Mouse (Mus musculus): ENCODE results near the gene Cx3cl1. TPM values are rescaled to one million over a fixed set of nuclear protein-coding genes. Genes with fewer than 3 reads are reported as not detected.

Cx3cl1 gene
- polyA plus RNA-seq, 1 experiment from 2014 or later, result 4.5 TPM

- peaks cover 9% of the 10 kb centered on the region for H3K4me1 ChIP-seq
- H3K27ac ChIP-seq (replicated peaks), result no peak overlapping the region
Observed at GRCm38 (mm10) chr8:94810855-94811254, 39.0 kb downstream of the Cx3cl1 start.

DNA sequence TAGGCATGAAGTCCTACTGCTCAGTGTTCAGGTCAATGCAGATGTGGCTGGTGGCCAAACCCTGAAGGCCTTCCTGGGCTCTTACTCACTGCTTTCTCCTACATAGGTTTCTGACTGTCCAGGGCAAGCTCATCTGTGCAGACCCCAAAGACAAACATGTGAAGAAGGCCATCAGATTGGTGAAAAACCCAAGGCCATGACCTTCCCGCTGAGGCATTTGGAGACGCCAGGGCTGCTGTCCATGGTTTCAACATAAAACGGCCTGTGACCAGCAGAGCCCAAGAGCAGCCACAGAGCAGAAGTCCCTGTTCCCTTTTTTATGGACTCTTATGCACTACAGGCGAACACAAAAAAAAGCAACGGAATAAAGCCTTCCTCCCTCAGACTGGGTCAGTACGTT lies 39.8 kb downstream of the Cx3cl1 start:
- Histone ChIP-seq H3K4me3 (no peak overlapping the region), H3K9me3 (no peaks in the 10 kb centered on the region), H3K4me1 (peaks cover 9% of the 10 kb centered on the region), H3K36me3 (replicated peaks) (no peaks in the 10 kb centered on the region), H3K27ac (replicated peaks) (no peak overlapping the region), H3K27me3 (replicated peaks; ENCODE audit: low read depth, poor library complexity, severe bottlenecking) (no peaks in the 10 kb centered on the region)
- DNase-seq (ENCODE audit: low spot score), result no peak
- WGBS, result 78% methylated on average over 6 of the region's 6 CpGs

More at GRCm38 (mm10) chr8:94810855-94811254, 39.0 kb downstream of the Cx3cl1 start:
- H3K9me3 ChIP-seq, result no peaks in the 10 kb centered on the region
- H3K27me3 ChIP-seq (replicated peaks; ENCODE audit: low read depth, poor library complexity, severe bottlenecking), result no peaks in the 10 kb centered on the region
- no peak overlapping the region for H3K4me3 ChIP-seq
- WGBS, result 83% methylated on average over 5 of the region's 5 CpGs
- DNase-seq (ENCODE audit: low spot score), result no peak
- H3K36me3 ChIP-seq (replicated peaks), result no peaks in the 10 kb centered on the region

DNA sequence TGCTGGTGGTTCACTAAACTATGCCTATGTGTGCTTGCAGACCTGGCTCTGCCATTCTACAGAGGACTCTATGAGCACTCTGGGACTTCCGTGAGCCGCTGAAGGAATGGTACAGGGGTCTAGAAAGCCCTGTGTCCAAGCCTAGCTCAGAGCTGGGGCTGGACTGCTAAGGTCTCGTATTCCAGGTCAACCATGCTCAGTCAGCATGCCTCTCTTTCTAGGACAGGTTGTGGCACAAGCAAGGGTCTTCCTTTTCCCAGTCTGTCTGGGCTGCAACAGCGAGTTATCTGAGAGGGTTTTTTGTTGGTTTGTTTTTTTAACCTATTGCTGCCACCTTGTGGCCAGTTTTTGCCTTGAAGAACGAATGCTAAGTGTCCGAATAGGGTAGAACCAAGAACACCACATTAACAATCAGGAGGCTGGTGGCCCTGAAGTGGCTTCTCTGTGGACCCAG lies 40.9 kb downstream of the Cx3cl1 start:
- no peaks in the 10 kb centered on the region for H3K36me3 ChIP-seq (replicated peaks)
- H3K4me1 ChIP-seq, result peaks cover 9% of the 10 kb centered on the region
- H3K27me3 ChIP-seq (replicated peaks; ENCODE audit: low read depth, poor library complexity, severe bottlenecking), result no peaks in the 10 kb centered on the region
- H3K27ac ChIP-seq (replicated peaks), result peak overlapping the region; percentile 10; the same call in 1 of the 2 replicates
- DNase-seq (ENCODE audit: low spot score), result peak; percentile 78
- 29% methylated on average over 6 of the region's 6 CpGs for WGBS
- no peaks in the 10 kb centered on the region for H3K9me3 ChIP-seq
- peak overlapping the region; percentile 39; the same call in 1 of the 2 replicates for H3K4me3 ChIP-seq

DNA sequence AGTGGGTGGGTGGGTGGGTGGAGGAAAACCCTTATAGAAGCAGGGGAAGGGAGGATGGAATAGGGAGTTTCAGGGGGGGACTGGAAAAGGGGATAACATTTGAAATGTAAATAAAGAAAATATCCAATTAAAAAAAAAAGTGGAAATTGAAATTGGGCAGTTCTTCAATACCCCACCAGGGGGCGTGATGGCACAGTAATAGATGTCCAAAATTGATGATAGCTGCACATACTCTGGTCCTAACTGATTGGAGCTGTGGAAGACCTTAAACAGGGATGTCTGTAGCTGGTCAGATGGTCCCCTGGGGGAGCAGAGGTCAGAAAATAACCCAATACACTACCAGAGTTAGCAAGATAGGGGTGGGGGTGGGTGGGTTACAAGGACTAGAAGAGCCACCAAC lies 42.7 kb downstream of the Cx3cl1 start:
- no peaks in the 10 kb centered on the region for H3K9me3 ChIP-seq
- H3K4me3 ChIP-seq, result no peak overlapping the region
- no peaks in the 10 kb centered on the region for H3K27me3 ChIP-seq (replicated peaks; ENCODE audit: low read depth, poor library complexity, severe bottlenecking)
- H3K27ac ChIP-seq (replicated peaks), result no peak overlapping the region
- 0% methylated on average over 1 of the region's 1 CpGs for WGBS
- no peak for DNase-seq (ENCODE audit: low spot score)
- H3K36me3 ChIP-seq (replicated peaks), result no peaks in the 10 kb centered on the region
- peaks cover 6% of the 10 kb centered on the region for H3K4me1 ChIP-seq

DNA sequence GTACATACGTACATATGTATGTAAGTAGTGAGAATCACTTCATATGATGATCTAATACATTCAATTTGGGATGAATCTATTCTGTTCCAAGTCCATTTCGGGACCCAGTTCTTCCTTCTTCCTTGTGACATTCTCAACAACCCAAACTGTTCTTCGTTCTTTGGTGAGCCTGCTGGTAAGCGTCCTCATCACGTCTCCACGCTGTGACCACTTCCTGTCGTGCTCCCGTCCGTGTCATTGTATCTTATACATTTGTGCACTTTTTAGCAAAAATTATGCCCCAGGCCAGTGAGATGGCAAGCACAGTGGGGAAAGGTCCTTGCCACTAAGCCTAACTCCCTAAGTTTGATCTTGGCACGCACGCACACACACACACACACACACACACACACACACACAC lies 46.1 kb downstream of the Cx3cl1 start:
- DNase-seq (ENCODE audit: low spot score), result no peak
- H3K27ac ChIP-seq (replicated peaks), result no peak overlapping the region
- no peak overlapping the region for H3K4me3 ChIP-seq
- WGBS, result 92% methylated on average over 11 of the region's 11 CpGs
- H3K27me3 ChIP-seq (replicated peaks; ENCODE audit: low read depth, poor library complexity, severe bottlenecking), result no peaks in the 10 kb centered on the region
- peaks cover 34% of the 10 kb centered on the region for H3K36me3 ChIP-seq (replicated peaks)
- H3K4me1 ChIP-seq, result peaks cover 5% of the 10 kb centered on the region; the same call in 1 of the 2 replicates
- no peaks in the 10 kb centered on the region for H3K9me3 ChIP-seq

DNA sequence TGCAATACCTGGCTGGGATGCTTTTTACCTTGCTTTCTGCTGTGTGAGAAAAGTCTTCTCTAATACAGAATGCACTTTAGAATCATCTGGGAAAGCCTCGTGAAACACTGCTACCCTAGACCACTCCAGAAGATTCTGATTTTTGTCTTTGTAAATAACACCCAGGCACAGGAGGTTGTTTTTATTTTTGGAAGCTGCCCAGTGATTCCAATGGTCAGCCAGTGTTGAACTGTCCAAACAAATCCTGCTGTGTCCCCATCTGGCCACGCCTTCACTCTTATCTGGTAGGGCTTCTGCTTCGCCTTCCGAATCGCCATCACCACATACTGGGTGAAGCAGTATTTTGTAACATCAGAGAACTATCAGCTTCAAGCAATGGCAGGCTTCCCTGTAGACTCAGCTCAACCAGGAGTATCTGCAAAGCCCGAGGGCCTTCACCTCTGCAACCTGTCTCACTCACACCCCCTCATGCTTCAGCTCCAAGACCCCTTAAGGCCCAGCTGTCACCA lies 47.9 kb downstream of the Cx3cl1 start:
- Histone ChIP-seq H3K4me3 (no peak overlapping the region), H3K4me1 (peaks cover 7% of the 10 kb centered on the region; the same call in 1 of the 2 replicates), H3K27ac (replicated peaks) (no peak overlapping the region), H3K36me3 (replicated peaks) (peaks cover 52% of the 10 kb centered on the region), H3K27me3 (replicated peaks; ENCODE audit: low read depth, poor library complexity, severe bottlenecking) (no peaks in the 10 kb centered on the region), H3K9me3 (no peaks in the 10 kb centered on the region)
- 79% methylated on average over 6 of the region's 6 CpGs for WGBS
- no peak for DNase-seq (ENCODE audit: low spot score)

- Histone ChIP-seq H3K9me3 (no peaks in the 10 kb centered on the region), H3K4me3 (no peak overlapping the region), H3K36me3 (replicated peaks) (peaks cover 60% of the 10 kb centered on the region), H3K27ac (replicated peaks) (no peak overlapping the region), H3K4me1 (peaks cover 7% of the 10 kb centered on the region; the same call in 1 of the 2 replicates), H3K27me3 (replicated peaks; ENCODE audit: low read depth, poor library complexity, severe bottlenecking) (no peaks in the 10 kb centered on the region)
- WGBS, result 83% methylated on average over 7 of the region's 7 CpGs
- no peak for DNase-seq (ENCODE audit: low spot score)
Observed at GRCm38 (mm10) chr8:94820553-94820952, 48.7 kb downstream of the Cx3cl1 start.

DNA sequence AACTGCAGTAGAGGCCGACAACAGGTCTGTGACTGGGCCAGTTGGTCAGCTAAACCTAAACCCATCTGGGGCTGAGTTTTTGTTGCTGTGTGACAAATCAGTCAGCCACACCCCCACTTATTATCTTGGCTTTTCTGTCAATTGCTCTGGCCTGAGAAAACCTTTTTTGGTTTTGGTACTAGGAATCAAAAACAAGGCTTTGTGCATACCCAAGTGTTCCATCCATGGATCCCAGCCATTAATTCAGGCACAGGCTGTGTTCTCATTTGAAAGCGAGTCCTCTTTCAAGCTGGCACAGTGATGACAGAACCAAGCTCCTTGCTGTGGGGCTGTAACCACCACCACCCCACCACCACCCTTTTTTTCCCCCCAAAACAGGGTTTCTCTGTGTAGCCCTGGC lies 49.6 kb downstream of the Cx3cl1 start:
- peaks cover 7% of the 10 kb centered on the region; the same call in 1 of the 2 replicates for H3K4me1 ChIP-seq
- peaks cover 68% of the 10 kb centered on the region for H3K36me3 ChIP-seq (replicated peaks)
- no peak overlapping the region for H3K27ac ChIP-seq (replicated peaks)
- no peak overlapping the region for H3K4me3 ChIP-seq
- H3K27me3 ChIP-seq (replicated peaks; ENCODE audit: low read depth, poor library complexity, severe bottlenecking), result no peaks in the 10 kb centered on the region
- no peak for DNase-seq (ENCODE audit: low spot score)
- no peaks in the 10 kb centered on the region for H3K9me3 ChIP-seq
- WGBS, result 88% methylated on average over 2 of the region's 2 CpGs

- H3K27me3 ChIP-seq (replicated peaks; ENCODE audit: low read depth, poor library complexity, severe bottlenecking), result no peaks in the 10 kb centered on the region
- 81% methylated on average over 23 of the region's 23 CpGs for WGBS
- no peaks in the 10 kb centered on the region for H3K9me3 ChIP-seq
- H3K4me1 ChIP-seq, result peaks cover 7% of the 10 kb centered on the region; the same call in 1 of the 2 replicates
- DNase-seq (ENCODE audit: low spot score), result peak; percentile 65
- H3K36me3 ChIP-seq (replicated peaks), result peaks cover 81% of the 10 kb centered on the region
- H3K27ac ChIP-seq (replicated peaks), result no peak overlapping the region
- no peak overlapping the region for H3K4me3 ChIP-seq
Observed at GRCm38 (mm10) chr8:94822637-94823560, 51.1 kb downstream of the Cx3cl1 start.

DNA sequence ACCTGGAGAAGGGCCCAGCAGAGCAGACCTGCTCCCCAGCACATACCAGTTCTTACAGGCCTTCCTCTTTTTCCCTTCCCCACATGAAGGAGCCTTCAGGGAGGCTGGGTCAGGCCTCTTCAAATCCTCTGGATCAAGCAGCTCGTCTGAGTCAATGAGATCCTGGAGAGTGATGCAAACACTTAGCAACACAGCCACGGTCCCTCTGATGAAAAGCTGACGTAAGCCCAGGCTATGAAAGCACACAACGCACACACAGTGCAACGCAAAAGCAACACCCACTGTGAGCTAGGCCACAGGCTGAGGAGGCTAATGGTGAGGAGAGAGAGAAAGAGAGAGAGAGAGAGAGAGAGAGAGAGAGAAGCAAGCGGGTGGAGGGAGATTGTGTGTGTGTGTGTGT lies 53.4 kb downstream of the Cx3cl1 start:
- peaks cover 98% of the 10 kb centered on the region for H3K36me3 ChIP-seq (replicated peaks)

DNA sequence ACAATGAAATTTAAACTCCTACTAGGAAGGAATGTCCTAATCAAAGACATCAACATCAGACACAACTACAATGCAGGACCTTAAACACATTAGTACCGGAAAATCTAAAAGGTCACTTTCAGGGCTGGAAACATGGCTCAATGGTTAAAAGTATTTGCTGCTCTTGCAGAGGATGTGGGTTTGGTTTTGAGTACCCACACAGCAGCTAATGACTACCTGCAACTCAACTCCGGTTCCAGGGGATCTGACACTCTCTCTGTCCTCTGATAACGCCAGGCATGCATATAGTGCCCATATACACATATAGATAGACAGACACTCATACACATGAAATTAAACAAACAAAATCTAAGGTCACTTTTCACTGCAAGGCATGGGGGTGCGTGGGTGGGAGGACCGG lies 54.4 kb downstream of the Cx3cl1 start:
- DNase-seq (ENCODE audit: low spot score), result no peak
- no peak overlapping the region for H3K4me3 ChIP-seq
- 89% methylated on average over 5 of the region's 5 CpGs for WGBS
- H3K36me3 ChIP-seq (replicated peaks), result peaks cover 98% of the 10 kb centered on the region
- H3K4me1 ChIP-seq, result peaks cover 7% of the 10 kb centered on the region; the same call in 1 of the 2 replicates
- H3K27ac ChIP-seq (replicated peaks), result no peak overlapping the region
- H3K27me3 ChIP-seq (replicated peaks; ENCODE audit: low read depth, poor library complexity, severe bottlenecking), result no peaks in the 10 kb centered on the region
- peaks cover 5% of the 10 kb centered on the region; the same call in 1 of the 2 replicates for H3K9me3 ChIP-seq

More for the DNA sequence above, 53.4 kb downstream of the Cx3cl1 start:
- Histone ChIP-seq H3K4me1 (peaks cover 7% of the 10 kb centered on the region; the same call in 1 of the 2 replicates), H3K4me3 (no peak overlapping the region), H3K9me3 (peaks cover under 1% of the 10 kb centered on the region; the same call in 1 of the 2 replicates), H3K27me3 (replicated peaks; ENCODE audit: low read depth, poor library complexity, severe bottlenecking) (no peaks in the 10 kb centered on the region), H3K27ac (replicated peaks) (no peak overlapping the region)
- DNase-seq (ENCODE audit: low spot score), result no peak
- WGBS, result 90% methylated on average over 6 of the region's 6 CpGs

GRCm38 (mm10) chr8:94828284-94828683 lies 56.5 kb downstream of the Cx3cl1 start:
- Histone ChIP-seq H3K4me3 (no peak overlapping the region), H3K27ac (replicated peaks) (no peak overlapping the region), H3K9me3 (peaks cover 5% of the 10 kb centered on the region; the same call in 1 of the 2 replicates), H3K27me3 (replicated peaks; ENCODE audit: low read depth, poor library complexity, severe bottlenecking) (no peaks in the 10 kb centered on the region), H3K36me3 (replicated peaks) (peaks cover 93% of the 10 kb centered on the region), H3K4me1 (no peaks in the 10 kb centered on the region)
- DNase-seq (ENCODE audit: low spot score), result no peak
- WGBS, result 89% methylated on average over 6 of the region's 6 CpGs

Data from embryonic facial prominence, embryonic 10.5 days (tissue).